Mouse (Mus musculus): ENCODE data around the gene Manf.
A peak's percentile ranks its signal among the peaks of the same experiment; 100 is the strongest.

The Manf gene

GRCm38 (mm10) chr9:106891829-106892551 lies at the start of gene Manf:
Manf (minus strand) TSS chr9:106891979.
- DNase-seq (ENCODE audit: low read depth) = peak; percentile 99

- DNase-seq (ENCODE audit: low read depth) = no peak
These were observed 43.2 kb upstream of the Manf start for GRCm38 (mm10) chr9:106934998-106935397.

DNA sequence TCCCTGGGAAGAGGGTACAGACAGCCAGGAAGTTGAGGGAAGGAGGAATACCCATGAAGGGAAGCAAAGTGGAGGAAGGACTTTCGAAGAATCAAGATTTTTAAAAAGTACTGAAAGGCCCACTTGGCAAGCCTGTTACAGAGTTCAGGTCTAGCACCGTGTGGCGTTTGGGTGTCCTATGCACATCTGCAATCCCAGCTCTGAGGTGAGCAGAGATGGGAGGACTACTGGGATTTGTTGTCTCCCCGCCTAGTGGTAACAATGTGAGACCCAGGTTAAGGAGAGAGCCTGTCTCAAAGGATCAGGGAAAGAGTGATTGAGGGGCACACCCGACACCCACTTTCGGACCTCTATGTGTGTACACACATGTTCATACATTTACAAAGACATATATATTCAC lies 23.1 kb upstream of the Manf start:
- no peak for DNase-seq (ENCODE audit: low read depth)

DNA sequence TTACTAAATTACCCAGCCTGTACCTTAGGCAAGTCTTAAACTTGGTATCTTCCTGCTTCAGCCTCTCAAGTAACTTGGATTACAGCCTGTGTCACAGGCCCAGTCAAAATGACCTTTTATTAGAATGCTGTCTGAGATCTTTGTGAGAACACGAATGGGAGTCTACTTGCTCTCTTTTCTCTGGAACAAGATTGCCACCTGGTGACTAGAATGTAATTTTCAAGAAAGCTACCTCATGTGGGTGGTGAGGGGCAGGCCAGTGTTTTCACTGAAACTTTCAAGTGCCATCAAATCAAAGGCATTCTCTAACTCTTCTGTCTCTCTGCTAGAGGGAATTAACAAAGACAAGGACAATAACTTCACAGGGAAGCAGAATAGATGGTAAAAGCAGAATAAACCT lies 22.0 kb upstream of the Manf start:
- peak; percentile 58 for DNase-seq (ENCODE audit: low read depth)

GRCm38 (mm10) chr9:106911624-106912023 lies 19.8 kb upstream of the Manf start:
- no peak for DNase-seq (ENCODE audit: low read depth)

DNA sequence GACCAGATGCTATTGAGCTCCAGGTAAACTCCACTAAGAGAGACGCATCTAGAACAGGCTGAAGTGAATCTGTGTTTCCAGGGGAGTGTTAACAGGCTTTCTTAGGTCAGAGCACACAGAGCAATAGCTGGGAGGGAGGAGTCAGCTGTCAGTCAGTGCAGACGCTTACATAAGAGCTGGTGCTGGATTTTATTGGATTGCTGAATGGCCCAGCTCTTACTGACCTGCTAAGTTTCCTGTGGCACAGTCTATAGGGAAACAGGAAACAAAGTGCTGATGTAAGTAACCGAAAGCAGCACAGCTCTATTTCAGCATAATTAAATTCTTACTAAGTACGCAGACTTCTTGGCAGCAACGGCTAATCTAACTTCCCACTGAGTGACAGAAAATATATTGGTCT lies 16.9 kb upstream of the Manf start:
- DNase-seq (ENCODE audit: low read depth) = peak; percentile 87

DNA sequence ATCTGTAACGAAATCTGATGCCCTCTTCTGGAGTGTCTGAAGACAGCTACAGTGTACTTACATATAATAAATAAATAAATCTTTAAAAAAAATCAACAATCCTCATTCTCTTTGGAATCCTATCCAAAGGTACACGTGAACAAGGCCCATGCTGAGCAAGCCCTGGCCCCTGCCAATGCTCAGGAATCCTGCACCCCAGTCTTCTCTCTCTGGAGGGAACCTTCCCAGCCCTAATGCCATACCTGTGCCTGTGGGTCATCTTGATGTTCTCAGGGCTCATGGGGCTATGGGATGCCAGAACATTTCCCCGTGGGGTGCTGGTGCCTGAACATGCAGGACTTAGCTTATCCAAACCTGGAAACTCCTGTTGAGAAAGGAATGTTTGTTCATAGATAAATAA lies 16.4 kb upstream of the Manf start:
- no peak for DNase-seq (ENCODE audit: low read depth)

DNA sequence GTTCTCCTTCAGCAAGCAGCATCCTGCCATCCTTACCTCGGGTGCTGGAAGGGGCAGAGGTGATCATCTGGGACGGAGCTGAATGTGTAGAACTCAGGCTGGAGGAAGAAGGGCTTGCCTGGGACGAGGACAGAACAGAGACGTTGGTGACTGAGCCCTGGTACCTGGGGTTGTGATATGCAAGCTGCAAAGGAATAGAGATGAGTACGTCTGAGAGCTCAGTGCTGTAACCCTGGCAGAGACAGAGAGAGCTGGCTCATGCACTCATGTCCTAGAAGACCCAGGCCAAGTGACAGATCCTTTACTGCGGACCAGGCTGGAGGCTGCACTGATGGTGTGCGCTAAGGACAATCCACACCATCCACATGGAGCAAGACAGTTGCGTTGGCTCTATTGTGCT lies 14.8 kb upstream of the Manf start:
- no peak for DNase-seq (ENCODE audit: low read depth)

DNA sequence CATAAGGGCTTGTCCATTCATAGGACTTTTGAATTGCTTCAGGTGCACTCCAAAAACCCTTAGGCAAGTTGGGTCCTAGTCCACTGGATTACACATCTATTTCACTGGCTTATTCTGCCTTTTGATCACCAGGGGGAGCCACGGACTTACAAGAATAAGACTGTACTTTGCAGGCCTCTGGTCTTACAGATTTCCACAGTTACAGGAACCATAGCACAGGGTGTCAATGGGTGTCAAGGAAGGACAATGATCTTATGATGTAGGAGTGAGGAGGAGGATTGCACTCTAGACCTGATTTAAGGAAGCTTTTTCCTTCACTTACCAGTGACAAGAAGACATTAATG lies 12.0 kb upstream of the Manf start:
- DNase-seq (ENCODE audit: low read depth) = peak; percentile 83

DNA sequence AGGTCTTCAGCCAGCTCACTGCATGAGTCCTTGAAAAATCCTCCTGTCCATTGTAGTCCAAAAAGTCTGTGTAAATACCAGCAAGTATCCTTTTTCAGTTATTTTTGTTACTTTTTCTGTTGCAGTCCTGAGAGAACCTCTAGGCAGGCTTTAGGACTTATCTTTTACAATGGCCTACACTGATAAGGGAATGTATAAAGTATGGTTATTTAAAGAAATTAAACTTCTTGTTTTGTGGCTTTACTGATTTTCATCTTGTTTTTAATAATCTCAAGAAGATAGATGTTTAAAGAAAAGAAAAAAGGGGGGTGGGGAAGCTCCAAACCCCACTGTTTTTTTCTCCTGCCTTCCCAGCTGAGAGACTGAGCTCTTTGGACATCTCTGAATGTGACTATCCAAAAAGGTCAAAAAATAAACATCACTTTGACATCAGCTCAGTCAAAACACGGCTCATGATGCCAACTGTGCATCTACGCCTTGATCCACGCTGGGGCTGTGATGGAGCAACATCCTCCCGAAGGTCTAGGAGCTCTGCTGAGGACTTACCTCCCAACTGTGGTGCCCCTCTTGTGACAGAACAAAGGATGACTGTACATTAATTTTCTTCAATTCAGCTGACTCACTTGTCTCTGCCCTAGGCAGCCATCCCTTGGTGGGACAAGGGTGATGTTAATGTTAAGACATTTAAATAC lies 11.5 kb upstream of the Manf start:
- no peak for DNase-seq (ENCODE audit: low read depth)

DNA sequence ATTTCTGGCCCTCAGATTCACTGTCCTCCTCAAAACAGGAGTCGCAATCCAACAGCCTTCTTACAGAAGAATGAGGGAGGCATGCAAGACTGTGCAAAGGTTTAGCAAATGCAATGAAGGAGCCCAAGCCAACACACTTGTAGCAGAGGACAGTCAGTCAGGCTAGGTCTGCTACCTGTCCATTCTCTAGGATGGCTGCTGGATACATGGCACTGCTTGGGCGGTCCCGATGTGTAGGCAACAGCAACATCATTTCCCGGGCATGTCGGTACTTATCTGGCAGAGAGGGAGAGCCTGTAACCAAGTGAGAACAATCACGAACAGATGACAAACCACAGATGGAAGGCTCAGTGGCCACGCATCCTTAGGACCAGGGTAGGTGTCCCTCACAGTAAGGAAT lies 9.8 kb upstream of the Manf start:
- DNase-seq (ENCODE audit: low read depth) = no peak

GRCm38 (mm10) chr9:106898901-106899300 lies 7.1 kb upstream of the Manf start:
- no peak for DNase-seq (ENCODE audit: low read depth)

- peak; percentile 43 for DNase-seq (ENCODE audit: low read depth)
These were observed 1.5 kb upstream of the Manf start for GRCm38 (mm10) chr9:106893327-106893726.

- DNase-seq (ENCODE audit: low read depth) = no peak
These were observed 735 bp upstream of the Manf start for GRCm38 (mm10) chr9:106892552-106892875.

GRCm38 (mm10) chr9:106891341-106891741 lies 438 bp downstream of the Manf start:
- peak; percentile 58 for DNase-seq (ENCODE audit: low read depth)

- DNase-seq (ENCODE audit: low read depth) = no peak
These were observed 1.1 kb downstream of the Manf start for GRCm38 (mm10) chr9:106890496-106891240.

- no peak for DNase-seq (ENCODE audit: low read depth)
These were observed 2.5 kb downstream of the Manf start for GRCm38 (mm10) chr9:106889321-106889720.

GRCm38 (mm10) chr9:106888346-106888745 lies 3.4 kb downstream of the Manf start:
- DNase-seq (ENCODE audit: low read depth) = no peak

DNA sequence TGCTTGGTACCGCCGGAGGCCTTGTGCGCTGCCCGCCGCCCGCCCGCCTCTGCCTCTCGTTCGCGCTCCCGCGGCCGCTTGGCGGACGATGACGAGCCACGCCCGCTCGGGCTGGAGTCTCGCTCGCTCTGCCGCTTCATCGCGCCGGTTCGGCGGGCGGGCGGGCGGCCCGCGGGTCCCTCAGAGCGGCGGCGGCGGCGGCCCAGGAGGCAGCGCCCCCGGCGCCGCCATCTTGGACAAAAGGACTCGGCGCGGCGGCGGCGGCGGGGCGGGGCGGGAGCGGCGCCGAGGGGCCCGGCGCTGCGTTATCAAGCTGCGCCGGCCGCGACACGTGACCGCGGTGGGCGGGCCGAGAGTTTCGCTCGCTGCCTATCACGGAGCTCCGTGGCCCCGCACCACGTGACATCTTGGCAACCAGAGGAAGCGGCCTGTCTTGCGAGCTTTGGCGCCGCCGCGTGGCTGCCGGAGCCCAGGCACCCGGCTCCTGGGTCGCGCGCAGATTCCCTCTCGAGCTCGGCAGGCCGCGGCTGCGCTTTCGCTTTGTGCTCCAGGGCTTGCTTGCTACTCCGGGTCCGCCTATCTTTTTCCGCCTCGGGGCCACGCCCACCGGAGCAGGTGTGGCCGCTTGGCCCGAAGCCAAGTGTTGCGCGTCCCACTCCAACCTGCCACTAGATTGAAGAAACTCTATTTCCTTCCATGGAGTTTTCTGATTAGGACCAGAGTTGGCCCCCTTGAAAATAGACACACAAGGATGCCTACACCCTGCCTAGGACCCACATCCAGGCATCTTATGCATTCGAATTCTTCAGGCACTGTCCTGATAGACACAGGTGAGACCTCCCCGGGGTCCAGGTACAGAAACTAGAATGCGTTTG lies 4.7 kb downstream of the Manf start, which contains the start of gene Rbm15b:
Gene Rbm15b (minus strand): TSS at position 601 of the 875 bp plus-strand sequence.
- DNase-seq (ENCODE audit: low read depth) = peak; percentile 99

DNA sequence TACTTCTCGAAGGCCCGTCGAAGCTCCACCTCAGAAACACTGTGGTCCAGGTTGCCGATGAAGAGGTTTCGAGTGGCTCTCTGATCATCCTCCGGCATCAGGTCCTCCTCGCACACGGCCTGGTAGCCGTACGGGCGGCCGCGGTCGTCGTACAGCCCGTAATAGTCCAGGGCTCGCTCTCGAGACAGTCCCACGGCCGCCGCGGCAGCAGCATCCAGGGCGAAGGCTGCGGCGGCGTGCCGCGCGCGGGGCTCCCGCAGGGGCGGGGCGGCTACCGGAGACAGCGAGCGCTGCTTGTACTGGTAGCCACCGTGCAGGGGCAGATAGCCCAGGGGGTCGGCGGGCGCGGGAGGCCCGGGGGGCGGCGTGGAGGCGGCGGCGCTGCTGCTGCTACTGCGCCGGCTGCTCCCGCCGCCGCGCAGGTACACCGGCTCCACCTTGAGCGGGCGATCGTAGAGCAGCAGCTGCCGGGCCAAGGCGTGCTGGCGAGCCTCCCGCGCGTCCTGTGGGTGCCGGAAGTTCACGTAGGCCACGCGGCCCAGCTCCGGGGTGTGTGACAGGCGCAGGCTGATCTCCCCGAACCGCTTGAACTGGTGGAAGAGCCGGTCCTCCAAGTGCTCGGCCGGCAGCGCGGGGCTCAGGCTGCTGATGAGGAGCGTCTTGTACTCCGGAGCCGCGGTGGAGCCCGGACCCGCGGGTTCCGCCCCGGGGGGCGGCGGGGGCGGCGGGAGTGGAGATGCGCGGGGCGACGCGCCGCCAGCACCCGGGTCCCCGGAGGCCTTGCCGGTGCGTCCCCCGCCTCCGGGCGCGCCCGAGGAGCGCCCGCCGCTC lies 5.7 kb downstream of the Manf start:
- no peak for DNase-seq (ENCODE audit: low read depth)

All from 416B (cell line).